Mouse (Mus musculus) bone marrow macrophage, adult 2 months (primary cell): Measurements from ENCODE around the gene Selenow. TPM values are rescaled to one million over a fixed set of nuclear protein-coding genes. Genes with fewer than 3 reads are reported as not detected.
A peak's percentile ranks its signal among the peaks of the same experiment; 100 is the strongest.

ENCODE experiments used
- H3K27ac ChIP-seq: 2 replicates; pipeline ENCODE4 v1.5.1; 2012; ENCODE audit warnings: low read depth, low read length; ENCODE audit not compliant: insufficient read depth
- H3K4me1 ChIP-seq: 2 replicates; pipeline ENCODE4 v1.6.1; 2012; ENCODE audit warnings: low read length; ENCODE audit not compliant: control insufficient read depth, insufficient read depth
- H3K4me3 ChIP-seq: 2 replicates; pipeline ENCODE4 v1.5.1; 2012; ENCODE audit warnings: mild to moderate bottlenecking, low read length, moderate library complexity; ENCODE audit not compliant: insufficient read depth
- CTCF ChIP-seq: IDR thresholded peaks from 2 replicates; pipeline ENCODE4 v1.5.1; 2012; ENCODE audit warnings: low read depth, mild to moderate bottlenecking, low read length, moderate library complexity
- POLR2A ChIP-seq: IDR thresholded peaks from 2 replicates; pipeline ENCODE4 v1.6.1; 2012; ENCODE audit warnings: mild to moderate bottlenecking, low read depth, low read length, borderline replicate concordance
- polyA plus RNA-seq: library from polyadenylated mRNA; stranded (reverse); fragments of >200 nt; gene quantifications from 2 replicates; pipeline ENCODE4 v1.2.4, GENCODE M21; 2012; ENCODE audit not compliant: missing spikeins, insufficient read depth, insufficient read length

The Selenow gene
- polyA plus RNA-seq, 1 experiment = 52.0 TPM

GRCm38 (mm10) chr7:15960691-15961090 is 38.5 kb upstream of the Selenow start:
- Histone ChIP-seq H3K4me3 (no peak overlapping the region), H3K4me1 (peaks cover 3% of the 10 kb centered on the region; the same call in 1 of the 2 replicates), H3K27ac (no peak overlapping the region)
- TF ChIP-seq POLR2A (no peak), CTCF (no peak)

- Histone ChIP-seq H3K4me3 (no peak overlapping the region), H3K27ac (no peak overlapping the region), H3K4me1 (no peaks in the 10 kb centered on the region)
- TF ChIP-seq POLR2A = no peak
- no peak for TF ChIP-seq CTCF
Observed at GRCm38 (mm10) chr7:15956143-15956542, 33.9 kb upstream of the Selenow start.

GRCm38 (mm10) chr7:15955509-15955908 is 33.3 kb upstream of the Selenow start:
- Histone ChIP-seq H3K27ac (no peak overlapping the region), H3K4me3 (no peak overlapping the region), H3K4me1 (no peaks in the 10 kb centered on the region)
- TF ChIP-seq POLR2A = no peak
- TF ChIP-seq CTCF = no peak

GRCm38 (mm10) chr7:15954978-15955443 is 32.8 kb upstream of the Selenow start:
- H3K4me1 ChIP-seq = no peaks in the 10 kb centered on the region
- H3K27ac ChIP-seq = no peak overlapping the region
- TF ChIP-seq POLR2A (no peak), CTCF (no peak)
- no peak overlapping the region for H3K4me3 ChIP-seq

GRCm38 (mm10) chr7:15954436-15954835 is 32.2 kb upstream of the Selenow start:
- TF ChIP-seq POLR2A (no peak), CTCF (no peak)
- H3K4me3 ChIP-seq = no peak overlapping the region
- no peak overlapping the region for H3K27ac ChIP-seq
- peaks cover 2% of the 10 kb centered on the region; the same call in 1 of the 2 replicates for H3K4me1 ChIP-seq

GRCm38 (mm10) chr7:15953307-15954074 is 31.3 kb upstream of the Selenow start:
- no peak overlapping the region for H3K4me3 ChIP-seq
- no peak for TF ChIP-seq POLR2A
- no peak for TF ChIP-seq CTCF
- peaks cover 4% of the 10 kb centered on the region; the same call in 1 of the 2 replicates for H3K4me1 ChIP-seq
- H3K27ac ChIP-seq = no peak overlapping the region

DNA sequence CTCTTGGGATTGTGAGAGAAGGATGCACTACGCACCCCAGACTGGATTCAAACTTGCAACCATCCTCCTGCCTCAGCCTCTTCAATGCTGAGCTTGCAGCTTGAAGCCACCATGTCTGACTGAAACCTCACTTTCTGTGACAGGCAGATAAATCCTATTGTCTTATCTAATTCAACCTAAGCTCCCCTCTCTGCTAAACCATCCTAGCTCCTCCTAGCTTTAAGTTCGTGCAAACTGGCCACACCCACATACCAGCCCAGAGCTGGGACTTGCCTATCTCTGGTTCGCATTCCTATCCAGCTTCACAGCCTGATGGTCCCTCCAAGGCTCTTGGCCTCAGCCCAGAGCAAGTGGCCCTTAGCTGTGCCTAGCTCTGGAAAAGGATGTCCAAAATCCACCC is 30.2 kb upstream of the Selenow start:
- Histone ChIP-seq H3K4me3 (no peak overlapping the region), H3K27ac (no peak overlapping the region), H3K4me1 (peaks cover 8% of the 10 kb centered on the region)
- TF ChIP-seq CTCF (no peak), POLR2A (no peak)

- Histone ChIP-seq H3K27ac (no peak overlapping the region), H3K4me1 (peaks cover 10% of the 10 kb centered on the region), H3K4me3 (no peak overlapping the region)
- TF ChIP-seq POLR2A (no peak), CTCF (no peak)
Observed at GRCm38 (mm10) chr7:15950008-15950407, 27.8 kb upstream of the Selenow start.

DNA sequence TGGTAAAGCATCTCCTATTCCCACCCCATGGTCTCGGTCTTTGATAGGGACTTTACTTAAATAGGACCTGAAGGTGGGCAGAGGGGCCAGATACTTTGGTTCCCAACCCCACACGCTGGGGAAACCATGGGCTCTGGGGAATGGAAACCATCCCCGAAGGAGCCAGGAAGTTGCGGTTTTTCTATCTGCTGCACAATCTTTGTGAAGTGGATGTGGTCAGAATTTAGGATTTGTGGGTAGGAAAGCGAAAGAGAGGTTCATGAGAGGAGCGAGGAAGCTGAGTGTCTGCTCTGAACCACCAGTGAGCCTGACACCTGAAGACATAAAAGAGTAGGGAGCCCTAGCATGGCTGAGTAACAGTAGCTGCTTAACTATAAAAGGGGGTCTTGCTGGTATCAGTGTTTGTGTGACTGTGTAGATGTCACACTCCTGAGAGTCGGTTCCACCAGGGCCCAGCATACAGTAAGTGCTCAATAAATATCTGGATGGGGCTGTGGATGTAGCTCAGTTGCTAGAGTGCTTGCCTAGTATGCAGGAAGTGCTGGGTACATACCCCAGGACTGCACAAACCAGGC is 27.1 kb upstream of the Selenow start:
- H3K4me1 ChIP-seq = peaks cover 13% of the 10 kb centered on the region
- no peak overlapping the region for H3K4me3 ChIP-seq
- no peak overlapping the region for H3K27ac ChIP-seq
- TF ChIP-seq CTCF (no peak), POLR2A (no peak)

DNA sequence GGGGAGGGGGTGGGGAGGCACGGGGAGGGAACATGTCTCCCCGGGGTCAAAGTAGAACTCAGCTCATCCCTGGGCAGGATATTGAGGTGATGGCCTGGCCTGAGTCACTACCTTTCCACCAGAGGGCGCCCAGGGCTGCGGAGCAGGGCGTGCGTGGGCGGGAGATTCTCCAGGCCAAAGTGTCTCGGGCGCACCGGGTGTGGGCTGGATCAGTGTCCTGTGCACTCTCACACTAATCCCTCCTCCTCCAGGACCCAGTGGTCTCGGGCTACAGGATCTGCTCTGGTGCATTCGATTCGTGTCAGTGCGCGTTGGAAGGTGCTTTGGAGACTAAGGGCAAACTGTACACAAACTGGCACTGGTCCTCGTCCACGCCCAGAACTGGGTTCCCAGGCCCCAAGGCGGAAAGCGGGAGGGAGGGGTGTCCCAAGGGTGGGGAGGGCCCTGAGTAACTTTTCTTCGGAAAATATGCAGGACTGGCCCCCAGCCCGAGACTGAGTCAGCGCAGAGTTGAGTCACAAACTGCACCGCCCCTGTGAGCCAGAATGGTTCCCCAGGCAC is 26.3 kb upstream of the Selenow start:
- TF ChIP-seq POLR2A (no peak), CTCF (peak; percentile 57; the same call in 1 of the 2 replicates)
- Histone ChIP-seq H3K27ac (no peak overlapping the region), H3K4me1 (peaks cover 16% of the 10 kb centered on the region)

More for the DNA sequence above, 26.3 kb upstream of the Selenow start:
- H3K4me3 ChIP-seq = peak overlapping the region; percentile 43
